Mouse (Mus musculus): ENCODE data around the gene Zbtb32.

DNA sequence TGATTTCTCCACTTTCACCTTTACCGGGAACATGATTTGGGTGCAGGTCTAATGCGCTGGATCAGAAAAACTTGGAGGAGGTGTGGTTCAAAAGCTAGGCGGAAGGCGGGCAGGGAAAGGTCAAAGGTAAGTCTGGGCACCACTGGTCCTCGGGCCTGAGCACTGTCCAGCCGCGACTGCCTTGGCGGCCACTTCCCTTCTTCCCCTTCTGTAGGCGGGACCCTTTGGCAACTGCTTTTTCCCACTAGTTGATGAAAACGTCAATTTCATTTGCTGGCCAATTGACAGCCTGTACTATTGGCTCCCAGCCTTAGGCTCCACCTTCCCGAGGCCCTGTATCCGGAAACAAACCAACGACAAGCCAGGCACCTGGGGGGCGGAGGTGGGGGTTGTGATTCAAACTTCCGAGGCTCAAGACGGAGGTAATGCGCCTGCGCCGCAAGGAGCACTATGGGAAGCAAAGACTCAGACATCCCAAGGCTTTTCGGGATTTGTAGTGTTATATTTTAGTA, 39.2 kb downstream of the Zbtb32 start, which contains the start of gene Lin37:
- TF ChIP-seq POLR2A (IDR thresholded peaks at IDR 0.05; ENCODE audit: borderline replicate concordance, insufficient read depth, low read length) (peak; percentile 83), CTCF (IDR thresholded peaks at IDR 0.05; ENCODE audit: borderline replicate concordance, insufficient read depth, low read depth, low read length) (no peak)

All from cerebellum, adult 2 months (tissue).